Mouse (Mus musculus) cerebellum, adult 8-10 months (tissue): ENCODE data around the gene Bpifa5.
"Not testable (repeated sequence)": the region's sequence is repeated elsewhere in the genome, so short reads cannot be mapped to it uniquely, and the experiment has no call there.

Experiments
- DNase-seq: peaks from one replicate; pipeline ENCODE4 v3.0.0; 2022

Bpifa5 gene

DNA sequence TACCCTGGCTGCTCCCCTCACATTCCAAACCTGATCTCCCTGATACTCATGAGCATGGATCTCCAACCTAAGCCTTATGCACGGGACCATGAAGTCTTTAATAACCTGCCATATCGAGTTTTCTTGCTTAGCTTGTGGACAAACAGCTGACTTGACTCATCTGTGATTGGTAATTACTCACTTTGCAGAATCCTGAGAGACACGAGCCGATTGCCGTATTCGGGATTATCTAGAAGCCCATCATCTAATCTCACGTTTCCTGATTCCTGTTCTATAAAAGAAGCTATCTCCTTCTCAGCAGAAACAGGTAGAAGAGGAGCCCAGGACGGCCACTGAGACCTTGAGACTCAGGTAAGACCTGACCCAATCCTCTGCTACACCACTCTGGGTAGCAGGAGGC is at the start of gene Bpifa5:
TSS of gene Bpifa5 (plus strand) at position 301 of the 400 bp plus-strand sequence.
- no peak for DNase-seq

- no peak for DNase-seq
Observed at GRCm38 (mm10) chr2:154117381-154117780, 45.0 kb upstream of the Bpifa5 start.

DNA sequence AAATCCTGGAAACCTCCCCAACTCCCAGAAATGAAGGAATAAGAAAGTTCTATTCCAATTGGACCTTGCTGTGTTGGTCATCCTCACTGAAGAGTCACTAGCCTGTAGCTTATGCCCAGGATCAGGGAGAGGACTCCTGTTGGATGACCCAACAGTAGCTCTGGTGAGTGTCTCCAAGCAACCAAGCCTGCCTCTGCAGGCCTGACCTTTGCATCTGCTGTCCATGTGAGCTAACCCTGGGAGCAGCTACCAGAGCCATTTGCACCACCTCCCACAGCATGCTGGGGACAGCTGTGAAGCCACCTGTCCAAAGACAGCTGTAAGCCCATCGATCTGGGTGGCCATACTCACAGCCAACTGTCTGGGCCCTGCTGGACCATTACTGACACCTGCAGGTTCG is 32.3 kb upstream of the Bpifa5 start, which contains the start of gene Bpifa3:
TSS of gene Bpifa3 (plus strand) at position 217 of the 400 bp plus-strand sequence.
- no peak for DNase-seq

DNA sequence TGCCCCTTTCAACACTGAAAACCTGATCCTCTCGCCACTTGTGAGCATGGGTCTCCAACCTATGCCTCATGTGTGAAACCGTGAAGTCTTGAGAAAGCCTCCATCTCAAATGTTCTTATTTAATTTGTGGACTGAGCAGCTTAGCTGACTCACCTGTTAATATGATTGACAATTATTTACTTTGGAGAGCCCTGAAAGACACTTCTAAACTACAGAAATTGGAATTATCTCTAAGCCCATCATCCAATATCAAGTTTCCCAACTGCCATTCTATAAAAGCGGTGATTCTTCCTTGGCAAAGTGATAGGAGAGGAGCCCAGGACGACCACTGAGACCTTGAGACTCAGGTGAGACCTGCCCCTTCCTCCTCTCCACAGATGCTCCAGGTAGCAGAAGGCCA is 19.8 kb upstream of the Bpifa5 start, which contains the start of gene Bpifa1:
TSS of gene Bpifa1 (plus strand) at position 301 of the 400 bp plus-strand sequence.
- no peak for DNase-seq

DNA sequence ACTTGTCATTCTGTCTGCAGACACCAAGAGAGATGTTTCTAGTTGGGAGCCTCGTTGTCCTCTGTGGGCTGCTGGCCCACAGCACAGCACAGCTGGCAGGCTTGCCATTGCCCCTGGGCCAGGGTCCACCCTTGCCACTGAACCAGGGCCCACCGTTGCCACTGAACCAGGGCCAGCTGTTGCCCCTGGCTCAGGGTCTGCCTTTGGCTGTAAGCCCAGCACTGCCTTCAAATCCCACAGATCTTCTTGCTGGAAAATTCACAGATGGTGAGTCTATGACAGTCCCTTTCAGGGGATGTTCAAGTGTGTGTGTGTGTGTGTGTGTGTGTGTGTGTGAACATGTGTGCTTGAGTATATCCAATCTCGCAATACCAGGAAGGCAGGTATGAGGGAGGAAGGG is 18.7 kb upstream of the Bpifa5 start:
- DNase-seq: no peak

DNA sequence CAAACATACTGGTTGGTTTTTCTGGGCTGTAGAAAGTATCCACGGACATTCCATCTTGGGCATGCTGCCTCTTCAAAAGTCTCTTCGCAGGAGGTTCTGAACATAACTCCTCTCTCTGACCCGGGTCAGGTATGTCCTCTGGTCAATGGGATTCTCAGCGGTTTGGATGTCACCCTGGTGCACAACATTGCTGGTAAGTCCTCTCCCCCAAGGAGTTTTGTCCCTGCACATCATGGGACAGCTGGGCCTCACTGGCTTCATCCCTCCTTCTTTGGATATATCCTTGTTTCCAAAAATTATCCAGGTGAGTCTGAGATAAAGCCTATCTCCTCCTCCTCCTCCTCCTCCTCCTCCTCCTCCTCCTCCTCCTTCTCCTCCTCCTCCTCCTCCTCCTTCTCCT is 14.9 kb upstream of the Bpifa5 start:
- no peak for DNase-seq

- DNase-seq: no peak
Observed at GRCm38 (mm10) chr2:154158433-154158832, 4.0 kb upstream of the Bpifa5 start.

DNA sequence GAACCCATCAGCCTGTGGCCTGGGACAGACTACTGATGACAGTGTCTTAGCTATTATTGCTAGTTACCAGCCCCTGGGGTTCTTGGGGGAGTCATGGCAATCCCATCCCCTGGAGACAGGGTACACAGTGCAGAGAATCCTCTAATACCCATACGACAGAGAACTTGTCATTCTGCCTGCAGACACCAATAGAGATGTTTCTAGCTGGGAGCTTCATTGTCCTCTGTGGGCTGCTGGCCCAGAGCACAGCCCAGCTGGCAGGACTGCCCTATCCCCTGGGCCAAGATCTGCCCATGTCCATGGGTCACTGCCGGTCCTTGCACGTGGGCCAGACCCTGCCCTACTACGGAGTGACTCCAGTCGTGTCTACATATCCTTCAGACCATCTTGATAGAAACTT is 899 bp downstream of the Bpifa5 start:
- DNase-seq: no peak

- no peak for DNase-seq
Observed at GRCm38 (mm10) chr2:154169172-154169571, 6.8 kb downstream of the Bpifa5 start.

DNA sequence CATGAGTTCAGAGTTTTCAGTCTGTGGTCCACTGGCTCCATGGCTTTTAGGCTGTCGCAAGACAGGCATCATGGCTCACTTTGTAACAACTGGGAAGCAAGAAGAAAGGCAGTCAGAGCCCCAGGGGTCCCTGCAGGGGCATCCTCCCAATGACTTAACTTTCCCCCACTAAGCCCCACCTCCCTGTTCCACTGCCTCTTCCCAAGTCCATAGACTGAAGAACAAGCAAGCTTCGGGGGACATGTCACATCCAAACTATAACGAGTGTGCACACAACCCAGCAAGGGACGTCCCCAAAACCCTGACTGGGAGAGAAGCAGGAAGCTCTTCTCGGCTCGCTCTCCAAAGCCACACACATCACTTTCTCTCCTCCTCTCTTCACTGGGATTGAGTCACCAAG is 9.2 kb downstream of the Bpifa5 start:
- no peak for DNase-seq

- no peak for DNase-seq
Observed at GRCm38 (mm10) chr2:154173313-154173712, 10.9 kb downstream of the Bpifa5 start.

- not testable (repeated sequence) for DNase-seq
Observed at GRCm38 (mm10) chr2:154181900-154182299, 19.5 kb downstream of the Bpifa5 start.

GRCm38 (mm10) chr2:154183061-154183460 is 20.7 kb downstream of the Bpifa5 start:
- not testable (repeated sequence) for DNase-seq

DNA sequence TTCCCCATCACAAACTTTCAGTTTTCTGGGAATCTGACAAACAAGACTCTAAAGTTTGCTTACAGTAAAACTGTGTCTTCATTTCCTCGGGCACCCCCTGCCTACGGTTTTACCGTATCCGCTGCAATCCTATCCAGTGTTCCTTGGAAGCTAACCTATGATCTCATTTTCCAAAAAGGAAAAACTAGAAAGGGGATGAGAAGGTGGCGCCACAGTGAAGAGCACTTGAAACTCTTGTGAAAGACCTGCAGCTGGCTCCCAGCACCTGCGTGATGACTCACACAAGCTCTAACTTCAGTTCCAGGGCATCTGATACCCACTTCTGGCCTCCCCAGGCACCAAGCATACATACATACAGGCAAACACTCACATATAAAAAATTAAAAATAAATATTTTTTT is 22.9 kb downstream of the Bpifa5 start:
- DNase-seq: no peak

GRCm38 (mm10) chr2:154185748-154186147 is 23.3 kb downstream of the Bpifa5 start:
- DNase-seq: no peak

- DNase-seq: no peak
Observed at GRCm38 (mm10) chr2:154187468-154187867, 25.1 kb downstream of the Bpifa5 start.

DNA sequence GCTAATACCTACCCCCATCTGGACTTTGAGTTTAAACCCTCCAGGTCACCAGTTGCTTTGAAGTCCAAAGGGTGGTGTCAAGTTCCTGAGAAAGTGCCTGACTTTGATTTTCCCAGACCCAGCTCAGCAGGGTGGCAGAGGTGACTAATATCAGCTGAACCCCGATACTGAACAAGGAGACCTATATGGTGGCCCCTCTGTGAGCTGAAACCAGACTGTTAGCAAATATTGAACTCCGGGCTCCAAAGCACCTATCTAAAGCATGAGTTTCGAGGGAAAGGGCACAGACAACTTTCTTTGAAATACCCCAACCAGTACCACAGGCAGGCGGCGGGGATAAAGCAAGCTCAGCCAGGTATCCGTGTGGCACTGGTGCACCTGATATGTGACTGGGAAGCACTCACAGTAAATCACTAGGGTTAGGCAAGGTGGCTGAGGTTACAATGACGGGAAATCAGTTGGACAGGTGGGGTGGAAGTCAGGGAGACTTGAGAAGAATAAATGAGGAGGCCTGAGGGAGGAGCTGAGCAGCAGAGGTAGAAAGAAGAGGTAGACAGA is 27.5 kb downstream of the Bpifa5 start:
- no peak for DNase-seq

DNA sequence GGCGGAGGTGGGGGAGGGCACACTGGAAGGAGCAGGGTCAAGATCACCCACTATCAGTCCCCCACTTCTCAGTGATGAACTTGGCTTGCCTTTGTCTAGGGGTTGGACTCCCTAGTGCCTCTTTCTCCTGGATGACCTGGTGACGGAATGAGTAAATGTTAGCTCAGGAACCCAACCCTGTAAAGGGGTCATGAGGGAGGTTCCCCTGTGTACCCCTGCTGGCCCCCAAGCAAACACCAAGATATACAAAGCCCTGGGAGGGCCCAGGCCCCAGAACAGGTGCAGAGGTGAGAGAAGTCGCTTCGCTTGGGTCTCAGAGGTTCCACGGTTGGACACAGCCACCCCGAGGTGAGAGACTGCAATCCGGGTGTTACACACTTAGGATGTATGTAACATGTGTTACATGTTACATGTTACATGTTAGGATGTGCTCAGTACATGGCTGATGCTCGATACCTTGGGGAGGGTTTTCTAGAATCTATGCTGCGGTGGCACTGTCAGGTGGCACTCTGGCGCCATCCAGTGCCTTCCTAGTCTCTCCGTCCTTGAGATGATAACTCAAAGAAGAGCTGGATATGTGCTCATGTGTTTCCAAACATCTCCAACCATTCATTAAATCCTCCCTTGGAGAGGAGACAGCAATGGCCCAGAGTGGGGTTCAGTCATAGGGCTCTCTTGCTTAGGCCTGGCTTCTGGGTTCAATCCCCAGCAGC is 28.3 kb downstream of the Bpifa5 start, which contains the start of gene Bpifb1:
TSS of gene Bpifb1 (plus strand) at position 273 of the 713 bp plus-strand sequence.
- no peak for DNase-seq

DNA sequence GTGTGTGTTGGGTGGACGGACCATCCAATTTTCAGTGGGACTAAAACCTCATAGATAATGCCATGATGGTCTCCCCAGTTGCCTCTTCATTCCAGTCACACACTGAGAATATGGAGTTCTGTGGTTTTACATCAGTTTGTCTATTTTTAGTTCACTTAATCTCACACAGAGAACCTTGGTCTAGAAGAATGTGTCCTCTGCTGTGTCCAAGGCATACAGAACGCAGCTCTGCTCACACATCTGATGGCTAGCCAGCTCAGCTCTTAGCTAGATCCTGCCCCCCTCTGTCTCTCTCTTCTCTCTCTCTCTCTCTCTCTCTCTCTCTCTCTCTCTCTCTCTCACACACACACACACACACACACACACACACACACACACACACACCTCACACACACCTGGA is 29.7 kb downstream of the Bpifa5 start:
- no peak for DNase-seq

DNA sequence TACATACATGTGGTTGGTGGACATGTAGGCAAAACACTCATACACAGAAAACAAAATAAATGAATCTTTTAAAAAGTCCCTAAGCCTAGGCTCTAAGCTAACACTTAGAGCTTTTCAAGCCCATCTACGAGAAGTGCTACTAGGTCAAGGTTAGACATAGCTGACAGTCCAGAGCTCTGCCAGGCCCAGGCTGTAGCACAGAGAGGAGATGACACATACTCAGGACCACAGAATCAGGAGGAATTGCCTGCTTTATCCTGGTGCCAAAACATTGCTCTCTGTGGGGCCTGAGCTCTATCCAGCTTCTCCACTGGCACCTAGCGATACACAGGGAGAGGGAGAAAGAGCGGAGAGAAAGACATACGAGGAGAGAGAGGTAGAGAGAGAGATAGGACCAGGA is 30.7 kb downstream of the Bpifa5 start:
- no peak for DNase-seq

DNA sequence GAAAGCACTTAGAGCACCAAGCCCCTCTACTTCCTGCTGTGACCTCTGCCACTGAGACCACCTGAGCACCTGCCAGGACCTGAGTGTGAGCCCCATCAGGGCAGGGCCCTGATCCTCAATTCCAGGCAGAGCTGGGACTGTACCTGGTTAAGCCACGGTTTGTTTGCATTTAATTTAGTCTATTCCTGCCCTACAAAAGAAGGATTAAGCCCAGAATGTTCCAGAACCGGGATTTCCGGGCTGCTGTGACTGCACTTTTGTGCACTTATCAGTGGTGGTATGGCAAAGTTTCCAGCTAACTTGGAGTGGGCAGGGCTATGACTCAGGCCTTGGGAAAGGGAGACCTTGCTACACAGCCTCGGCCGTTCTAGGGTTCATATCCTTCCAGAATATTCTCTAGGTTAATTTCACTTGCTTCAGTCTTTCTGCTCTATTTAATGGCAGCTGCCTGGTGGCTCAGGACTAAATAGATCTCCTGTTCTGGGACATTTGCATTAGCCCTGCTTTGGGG is 31.6 kb downstream of the Bpifa5 start:
- DNase-seq: no peak

DNA sequence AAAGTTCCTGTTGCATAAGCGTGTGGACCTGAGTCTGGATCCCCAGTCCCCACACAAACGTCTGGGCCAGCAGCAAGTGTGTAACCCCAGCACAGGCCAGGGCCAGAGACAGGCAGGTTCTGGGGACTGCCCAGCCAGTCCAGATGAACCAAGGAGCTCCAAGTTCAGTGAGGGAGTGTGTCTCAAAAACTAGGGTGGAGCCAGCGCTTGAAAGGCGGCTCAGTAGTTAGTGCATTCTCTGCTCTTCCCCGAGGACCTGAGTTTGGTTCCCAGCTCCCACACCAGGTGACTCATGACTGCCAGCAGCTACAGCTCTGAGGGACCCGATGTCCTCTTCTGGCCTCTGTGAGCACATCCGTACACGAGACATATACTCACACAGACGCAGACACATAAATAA is 34.6 kb downstream of the Bpifa5 start:
- no peak for DNase-seq

- no peak for DNase-seq
Observed at GRCm38 (mm10) chr2:154204630-154205029, 42.2 kb downstream of the Bpifa5 start.

DNA sequence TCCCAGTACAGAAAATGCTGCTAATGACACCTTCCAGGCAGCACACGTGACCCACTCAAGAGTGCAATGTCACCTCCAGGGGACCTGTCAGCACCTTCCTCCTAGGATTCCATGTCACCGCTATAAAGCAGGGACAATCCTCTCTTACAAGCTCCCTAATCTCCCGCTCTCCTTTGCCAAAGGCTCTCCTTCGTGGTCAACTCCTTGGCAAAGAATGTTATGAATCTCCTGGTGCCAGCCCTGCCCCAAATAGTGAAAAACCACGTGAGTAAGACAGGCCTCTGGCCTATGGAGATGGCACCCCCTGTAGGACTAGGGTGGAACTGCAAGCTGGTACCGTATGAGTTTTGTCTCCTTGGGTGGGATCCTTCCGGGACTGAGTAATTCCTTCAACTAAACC is 44.5 kb downstream of the Bpifa5 start:
- DNase-seq: no peak
